16 mouse cellular contexts compared by ENCODE assay signal in the genomic region with DNA sequence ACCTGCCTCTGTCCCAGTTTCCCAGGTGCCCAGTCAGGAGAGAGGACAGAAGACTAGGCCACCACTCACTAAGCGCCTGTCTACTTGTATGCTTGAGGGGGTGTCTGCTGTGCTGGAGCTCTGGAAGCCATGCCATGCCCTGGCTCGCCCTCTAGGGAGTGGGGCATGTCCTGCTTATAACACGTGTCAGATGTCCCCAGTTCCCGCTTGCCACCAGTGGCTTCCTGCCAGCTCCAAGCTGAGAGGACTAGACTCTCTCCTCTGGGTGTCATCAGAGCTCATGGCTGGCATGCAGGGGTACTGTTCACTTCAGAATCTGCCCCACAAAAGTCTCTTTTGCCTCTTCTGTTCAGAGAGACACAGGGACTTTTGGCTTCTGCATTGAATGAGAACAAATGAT. TPM values are rescaled to one million over a fixed set of nuclear protein-coding genes. Genes with fewer than 3 reads are reported as not detected.
DNase-seq lines count a peak whose midpoint lies in the region; ATAC-seq and TF ChIP-seq lines count a peak whose summit lies in the region.
"Had no signal": no experiment of that assay in that cellular context is flagged by ENCODE, and none has a peak within 500 bp of the region (broad histone marks: within the 10 kb centered on the region; RNA-seq: fewer than 3 reads in every experiment).

No protein-coding gene starts in this region.

- no peak overlapping the region for H3K4me3 ChIP-seq in cerebellum, adult 2 months (replicated peaks; ENCODE audit: insufficient read depth, low read depth, low read length)
- no peak overlapping the region for H3K4me3 ChIP-seq in heart, embryonic 10.5 days
- H3K4me3 ChIP-seq in stomach, embryonic 15.5 days (replicated peaks) = no peak overlapping the region
- H3K4me3 ChIP-seq in stomach, postnatal 0 days (ENCODE audit: low read depth, low read length) = no peak overlapping the region
- H3K4me3 ChIP-seq: erythroblast, embryonic 14.5 days; forebrain, embryonic 15.5 days; hindbrain, embryonic 12.5 days; limb, embryonic 12.5 days; liver, embryonic 15.5 days had no signal

- no peak for ATAC-seq in stomach, embryonic 15.5 days (ENCODE audit: insufficient read depth, low FRiP score, low read depth)
- ATAC-seq in stomach, postnatal 0 days (ENCODE audit: low FRiP score, low TSS enrichment) = no peak
- ATAC-seq: forebrain, embryonic 15.5 days had no signal

- peaks cover 13% of the 10 kb centered on the region for H3K4me1 ChIP-seq in cerebellum, adult 2 months (ENCODE audit: control insufficient read depth, insufficient read depth, low read length)
- H3K4me1 ChIP-seq in heart, embryonic 10.5 days = 0 out of 2 replicates have a peak, but pooled peaks cover under 1% of the 10 kb centered on the region
- H3K4me1 ChIP-seq in stomach, embryonic 15.5 days = no peaks in the 10 kb centered on the region
- no peaks in the 10 kb centered on the region; the same call in 1 of the 2 replicates for H3K4me1 ChIP-seq in stomach, postnatal 0 days (replicated peaks; ENCODE audit: control insufficient read depth, insufficient read depth)
- H3K4me1 ChIP-seq: forebrain, embryonic 15.5 days; hindbrain, embryonic 12.5 days; limb, embryonic 12.5 days; liver, embryonic 15.5 days had no signal

- H3K9ac ChIP-seq in stomach, embryonic 15.5 days = no peak overlapping the region
- H3K9ac ChIP-seq in stomach, postnatal 0 days (ENCODE audit: low read length) = no peak overlapping the region
- H3K9ac ChIP-seq: forebrain, embryonic 15.5 days; hindbrain, embryonic 12.5 days; limb, embryonic 12.5 days; liver, embryonic 15.5 days had no signal

- WGBS in cerebellum, adult 2 months = 46% methylated on average over 4 of the region's 4 CpGs
- 69% methylated on average over 4 of the region's 4 CpGs for WGBS in heart, embryonic 10.5 days
- WGBS in stomach, embryonic 15.5 days = 75% methylated on average over 4 of the region's 4 CpGs
- WGBS in stomach, postnatal 0 days = 50% methylated on average over 4 of the region's 4 CpGs

- no peak overlapping the region for H3K4me2 ChIP-seq in stomach, embryonic 15.5 days
- no peak overlapping the region for H3K4me2 ChIP-seq in stomach, postnatal 0 days (replicated peaks; ENCODE audit: low read depth)
- H3K4me2 ChIP-seq: forebrain, embryonic 15.5 days; hindbrain, embryonic 12.5 days; limb, embryonic 12.5 days; liver, embryonic 15.5 days had no signal

- no peaks in the 10 kb centered on the region for H3K27me3 ChIP-seq in cerebellum, adult 2 months (ENCODE audit: control insufficient read depth, insufficient read depth, low read length)
- H3K27me3 ChIP-seq in heart, embryonic 10.5 days (ENCODE audit: insufficient read depth, poor library complexity, severe bottlenecking) = no peaks in the 10 kb centered on the region
- H3K27me3 ChIP-seq in stomach, embryonic 15.5 days (replicated peaks) = no peaks in the 10 kb centered on the region
- H3K27me3 ChIP-seq in stomach, postnatal 0 days (ENCODE audit: control insufficient read depth, insufficient read depth, low read length) = no peaks in the 10 kb centered on the region
- H3K27me3 ChIP-seq: forebrain, embryonic 15.5 days; hindbrain, embryonic 12.5 days; limb, embryonic 12.5 days; liver, embryonic 15.5 days had no signal

- no peak for TF ChIP-seq POLR2A in cerebellum, adult 2 months (IDR thresholded peaks at IDR 0.05; ENCODE audit: borderline replicate concordance, insufficient read depth, low read length)

- 0 out of 2 replicates have a peak, but pooled peaks cover 2% of the 10 kb centered on the region for H3K36me3 ChIP-seq in heart, embryonic 10.5 days
- peaks cover 23% of the 10 kb centered on the region; the same call in 1 of the 2 replicates for H3K36me3 ChIP-seq in stomach, embryonic 15.5 days
- peaks cover 2% of the 10 kb centered on the region; the same call in 1 of the 2 replicates for H3K36me3 ChIP-seq in stomach, postnatal 0 days (ENCODE audit: control insufficient read depth, insufficient read depth, low read length)
- H3K36me3 ChIP-seq: forebrain, embryonic 15.5 days; hindbrain, embryonic 12.5 days; liver, embryonic 15.5 days had no signal

- no peak overlapping the region for H3K27ac ChIP-seq in cerebellum, adult 2 months (ENCODE audit: insufficient read depth, low read length)
- no peak overlapping the region for H3K27ac ChIP-seq in heart, embryonic 10.5 days
- H3K27ac ChIP-seq in stomach, embryonic 15.5 days = 0 out of 2 replicates have a peak overlapping the region, but pooled peaks have one; percentile 31
- no peak overlapping the region for H3K27ac ChIP-seq in stomach, postnatal 0 days (replicated peaks)
- H3K27ac ChIP-seq: forebrain, embryonic 15.5 days; hindbrain, embryonic 12.5 days; limb, embryonic 12.5 days; liver, embryonic 15.5 days had no signal

- no peak for TF ChIP-seq CTCF in cerebellum, adult 2 months (IDR thresholded peaks at IDR 0.05; ENCODE audit: borderline replicate concordance, insufficient read depth, low read depth, low read length)
- no peak for TF ChIP-seq CTCF in stomach, postnatal 0 days (IDR thresholded peaks at IDR 0.05; ENCODE audit: low read depth)

- peak; percentile 45 to 53 for DNase-seq in cerebellum, adult 2 months
- no peak for DNase-seq in cerebellum, adult 9-10 months
- peak; percentile 60 to 61 for DNase-seq in heart, adult 18-20 months
- no peak for DNase-seq in heart, embryonic 10.5 days (ENCODE audit: low spot score)
- no peak for DNase-seq in stomach, postnatal 0 days (ENCODE audit: low spot score)
- peak; percentile 68 for DNase-seq in skeletal muscle tissue, adult 2 months (ENCODE audit: low read depth, low spot score)
- DNase-seq in left cerebral cortex, adult 9 months (ENCODE audit: low spot score in 2 of 2) = no peak
- DNase-seq: adrenal gland, adult 2 months; kidney, postnatal 4 days; thymus, postnatal 14 days had no signal

- H3K9me3 ChIP-seq in heart, embryonic 10.5 days = no peaks in the 10 kb centered on the region
- no peaks in the 10 kb centered on the region for H3K9me3 ChIP-seq in stomach, embryonic 15.5 days
- H3K9me3 ChIP-seq in stomach, postnatal 0 days (ENCODE audit: control insufficient read depth, low read length) = no peaks in the 10 kb centered on the region
- H3K9me3 ChIP-seq: forebrain, embryonic 15.5 days; hindbrain, embryonic 12.5 days; limb, embryonic 12.5 days; liver, embryonic 15.5 days had no signal

- no peak for TF ChIP-seq EP300 in stomach, postnatal 0 days (optimal IDR thresholded peaks at IDR 0.05)

RNA-seq across cellular contexts. Expression of gene Col27a1, which starts 55.0 kb away (rescaled TPM):
- polyA plus RNA-seq in cerebellum, adult 2 months (2012; rRNA removed) = 24.2 and 27.4 TPM in 2 replicates
- 1 to 10 TPM; 1.1 to 1.6 TPM for total RNA-seq in heart, adult 18-20 months (2021)
- 2.3 and 4.3 TPM in 2 replicates for polyA plus RNA-seq in heart, embryonic 10.5 days (2016; fragmentation: Nextera tagmentation; extraction: Ambion mirVana)
- 17.4 and 18.6 TPM in 2 replicates for polyA plus RNA-seq in stomach, embryonic 15.5 days (2015; fragmentation: Nextera tagmentation; extraction: Ambion mirVana)
- polyA plus RNA-seq in stomach, postnatal 0 days (2015; fragmentation: Nextera tagmentation; extraction: Ambion mirVana) = 5.3 and 6.2 TPM in 2 replicates

Comparison
In these comparisons a context has a peak if more than half of its experiments do, and no peak if none do; other contexts are left out.
1. DNase-seq: peak in cerebellum, adult 2 months (2 of 2), heart, adult 18-20 months (2 of 2) and skeletal muscle tissue, adult 2 months (single experiment); none in cerebellum, adult 9-10 months (single experiment), heart, embryonic 10.5 days (single experiment), stomach, postnatal 0 days (single experiment) and left cerebral cortex, adult 9 months (0 of 2).